Mouse (Mus musculus) liver, embryonic 15.5 days (tissue): ENCODE data around the gene Gm6509. TPM values are rescaled to one million over a fixed set of nuclear protein-coding genes. Genes with fewer than 3 reads are reported as not detected.
"Not testable (repeated sequence)": the region's sequence is repeated elsewhere in the genome, so short reads cannot be mapped to it uniquely, and the experiment has no call there.

Source experiments
- ATAC-seq: fragments of 200-750 bp; cut with Nextera tagmentation; 2 replicates; pipeline ENCODE4 v1.8.0; 2017; ENCODE audit warnings: moderate number of reproducible peaks, mild to moderate bottlenecking, moderate library complexity; ENCODE audit not compliant: insufficient read depth
- H3K27ac ChIP-seq: fragments of 300-500 bp; sonication (generic); replicated peaks from 2 replicates; pipeline ENCODE4 v1.5.1; 2015; ENCODE audit warnings: mild to moderate bottlenecking, inconsistent platforms
- H3K27me3 ChIP-seq: fragments of 300-500 bp; sonication (generic); 2 replicates; pipeline ENCODE4 v1.6.1; 2015; ENCODE audit warnings: mild to moderate bottlenecking, inconsistent platforms
- H3K36me3 ChIP-seq: fragments of 300-500 bp; sonication (generic); replicated peaks from 2 replicates; pipeline ENCODE4 v1.6.1; 2015; ENCODE audit warnings: moderate library complexity, mild to moderate bottlenecking, inconsistent platforms
- H3K4me1 ChIP-seq: fragments of 300-500 bp; sonication (generic); replicated peaks from 2 replicates; pipeline ENCODE4 v1.6.1; 2015; ENCODE audit warnings: inconsistent platforms
- H3K4me2 ChIP-seq: fragments of 300-500 bp; sonication (generic); 2 replicates; pipeline ENCODE4 v1.6.1; 2015; ENCODE audit warnings: moderate library complexity, mild to moderate bottlenecking, inconsistent platforms
- H3K4me3 ChIP-seq: fragments of 300-500 bp; sonication (generic); replicated peaks from 2 replicates; pipeline ENCODE4 v1.5.1; 2015; ENCODE audit warnings: mild to moderate bottlenecking, inconsistent platforms
- H3K9ac ChIP-seq: fragments of 300-500 bp; sonication (generic); 2 replicates; pipeline ENCODE4 v1.6.1; 2015; ENCODE audit warnings: moderate library complexity, mild to moderate bottlenecking, inconsistent platforms
- H3K9me3 ChIP-seq: fragments of 300-500 bp; sonication (generic); replicated peaks from 2 replicates; pipeline ENCODE4 v1.6.1; 2016; ENCODE audit warnings: inconsistent platforms
- WGBS: fragments of 180-500 bp; shearing (Covaris S2); methylation state at CpG from one replicate; pipeline ENCODE4 v1.1.7; 2015; ENCODE audit warnings: mixed read lengths; ENCODE audit not compliant: insufficient replicate concordance; 5-methylcytosine and 5-hydroxymethylcytosine counted together
- polyA plus RNA-seq: library from polyadenylated mRNA; unstranded; fragments of >200 nt; fragmentation: Nextera tagmentation; extraction: Ambion mirVana; gene quantifications from 2 replicates; pipeline ENCODE4 v1.2.1, GENCODE M21; 2015

Gene Gm6509
- polyA plus RNA-seq, result not detected in 2 replicates

DNA sequence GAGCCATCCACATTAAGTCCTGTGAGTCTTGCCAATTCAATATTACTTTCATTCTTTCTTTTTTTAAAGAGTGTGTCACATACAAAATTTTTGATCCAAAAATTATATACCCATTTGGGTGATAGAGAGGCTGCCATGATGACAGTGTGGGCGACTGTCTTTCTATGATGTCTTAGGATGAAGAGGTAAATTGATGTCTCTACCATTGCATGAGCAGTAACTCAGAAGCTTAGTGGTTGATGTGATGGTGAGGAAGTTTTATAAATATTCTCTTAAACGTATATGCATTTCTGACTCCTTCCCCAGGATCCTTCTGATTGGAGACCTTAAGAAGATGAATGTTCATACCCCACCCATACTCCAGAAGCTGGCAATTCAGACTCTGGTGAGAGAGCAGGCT lies at the start of gene Gm6509:
TSS of gene Gm6509 (plus strand) at position 301 of the 400 bp plus-strand sequence.
- not testable (repeated sequence) for H3K27ac ChIP-seq, H3K4me3 ChIP-seq, H3K4me2 ChIP-seq, ATAC-seq, H3K9me3 ChIP-seq, H3K27me3 ChIP-seq, H3K4me1 ChIP-seq, H3K36me3 ChIP-seq, H3K9ac ChIP-seq
- WGBS, result no CpG with 5 or more reads among the region's 2 CpGs

DNA sequence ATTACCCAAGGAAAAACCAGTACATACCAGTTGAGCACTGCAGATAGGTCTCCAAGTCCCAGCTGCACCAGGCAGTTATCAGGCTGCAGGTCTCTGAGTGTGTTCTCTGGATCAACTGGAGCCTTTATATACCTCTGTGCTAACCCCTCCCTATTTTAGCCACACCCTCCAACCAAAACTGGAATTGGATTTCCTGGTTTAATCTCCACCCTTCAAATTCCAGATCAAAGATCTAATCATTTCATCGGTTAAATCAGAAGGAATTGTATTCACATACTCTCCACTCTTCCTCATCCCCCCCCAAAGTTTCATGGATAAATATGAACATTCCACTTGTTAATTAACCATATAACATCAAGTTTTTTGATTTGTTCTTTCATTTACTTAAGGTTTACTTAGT lies 7.5 kb upstream of the Gm6509 start, which contains the start of gene Gm3147:
TSS of gene Gm3147 (minus strand) at position 101 of the 400 bp plus-strand sequence.
- H3K9me3 ChIP-seq, H3K4me3 ChIP-seq, H3K27ac ChIP-seq, H3K27me3 ChIP-seq, ATAC-seq, H3K36me3 ChIP-seq, H3K4me1 ChIP-seq, H3K4me2 ChIP-seq, H3K9ac ChIP-seq: not testable (repeated sequence)
- WGBS, result no CpG with 5 or more reads among the region's 1 CpGs

- not testable (repeated sequence) for H3K4me1 ChIP-seq, ATAC-seq, H3K36me3 ChIP-seq, H3K9ac ChIP-seq, H3K9me3 ChIP-seq, H3K4me3 ChIP-seq, H3K4me2 ChIP-seq, H3K27me3 ChIP-seq, H3K27ac ChIP-seq
- no CpG with 5 or more reads among the region's 2 CpGs for WGBS
Observed at GRCm38 (mm10) chr5:94648082-94648481, 24.3 kb downstream of the Gm6509 start, which contains the start of gene Gm6205. Gene Gm6205 (plus strand): TSS chr5:94648382.

Other genes with a start within 250 kb of the Gm6509 start
- gene Gm7682, start 178.2 kb upstream of the Gm6509 start, polyA plus RNA-seq, result not detected in 2 replicates
- not detected in 2 replicates for gene Gm3139, start 97.7 kb upstream of the Gm6509 start, polyA plus RNA-seq
- not detected in 2 replicates for gene Gm3147, start 7.6 kb upstream of the Gm6509 start, polyA plus RNA-seq
- gene Gm6205, start 24.4 kb downstream of the Gm6509 start, polyA plus RNA-seq, result not detected in 2 replicates
- not detected in 2 replicates for gene Gm3183, start 241.5 kb downstream of the Gm6509 start, polyA plus RNA-seq